Mouse (Mus musculus) midbrain, embryonic 15.5 days (tissue): Measurements from ENCODE around the gene Sec14l2. TPM values are rescaled to one million over a fixed set of nuclear protein-coding genes. Genes with fewer than 3 reads are reported as not detected.
"Not testable (repeated sequence)": the region's sequence is repeated elsewhere in the genome, so short reads cannot be mapped to it uniquely, and the experiment has no call there.

Source experiments
- ATAC-seq: fragments of 200-750 bp; cut with Nextera tagmentation; replicated peaks from 2 replicates; pipeline ENCODE4 v1.8.0; 2017; ENCODE audit warnings: moderate TSS enrichment
- H3K27ac ChIP-seq: fragments of 300-500 bp; sonication (generic); 2 replicates; pipeline ENCODE4 v1.5.1; 2015; ENCODE audit warnings: mild to moderate bottlenecking, inconsistent platforms
- H3K27me3 ChIP-seq: fragments of 300-500 bp; sonication (generic); replicated peaks from 2 replicates; pipeline ENCODE4 v1.6.1; 2015; ENCODE audit warnings: inconsistent platforms
- H3K36me3 ChIP-seq: fragments of 300-500 bp; sonication (generic); replicated peaks from 2 replicates; pipeline ENCODE4 v1.6.1; 2015; ENCODE audit warnings: inconsistent platforms
- H3K4me1 ChIP-seq: fragments of 300-500 bp; sonication (generic); 2 replicates; pipeline ENCODE4 v1.6.1; 2015; ENCODE audit warnings: inconsistent platforms
- H3K4me2 ChIP-seq: fragments of 300-500 bp; sonication (generic); 2 replicates; pipeline ENCODE4 v1.6.1; 2015; ENCODE audit warnings: inconsistent platforms, mild to moderate bottlenecking, moderate library complexity
- H3K4me3 ChIP-seq: fragments of 300-500 bp; sonication (generic); 2 replicates; pipeline ENCODE4 v1.5.1; 2015; ENCODE audit warnings: mild to moderate bottlenecking, inconsistent platforms
- H3K9ac ChIP-seq: fragments of 300-500 bp; sonication (generic); 2 replicates; pipeline ENCODE4 v1.6.1; 2015; ENCODE audit warnings: mild to moderate bottlenecking, inconsistent platforms
- H3K9me3 ChIP-seq: fragments of 300-500 bp; sonication (generic); 2 replicates; pipeline ENCODE4 v1.6.1; 2016; ENCODE audit warnings: inconsistent platforms
- WGBS: fragments of 180-500 bp; shearing (Covaris S2); methylation state at CpG from one replicate; pipeline ENCODE4 v1.1.7; 2015; ENCODE audit warnings: mixed read lengths; 5-methylcytosine and 5-hydroxymethylcytosine counted together
- polyA plus RNA-seq: library from polyadenylated mRNA; unstranded; fragments of >200 nt; fragmentation: Nextera tagmentation; extraction: Ambion mirVana; gene quantifications from 2 replicates; pipeline ENCODE4 v1.2.1, GENCODE M21; 2015

The Sec14l2 gene
- polyA plus RNA-seq, 1 experiment from 2014 or later: 4.0 TPM

DNA sequence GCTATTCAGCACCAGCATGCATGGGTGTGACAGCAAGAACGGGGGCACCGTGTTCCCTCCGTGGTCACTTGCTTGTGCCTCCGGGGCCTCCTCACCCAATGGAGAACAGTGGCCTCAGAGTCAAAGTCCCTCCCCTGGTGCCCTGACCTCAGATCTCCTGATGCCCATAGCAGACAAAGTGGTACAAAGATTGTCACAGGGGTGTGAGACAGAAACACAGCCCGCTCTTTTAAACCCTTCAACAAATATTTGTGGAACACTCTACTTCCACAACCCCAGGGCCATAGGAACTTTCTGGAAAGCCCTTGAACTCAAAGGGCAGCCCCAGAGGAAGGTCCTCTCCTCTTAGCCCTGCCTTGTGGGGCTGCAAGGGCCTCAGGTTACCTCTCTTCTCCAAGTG lies 989 bp downstream of the Sec14l2 start:
- Histone ChIP-seq H3K9ac (no peak overlapping the region), H3K4me3 (no peak overlapping the region), H3K36me3 (no peaks in the 10 kb centered on the region), H3K9me3 (no peaks in the 10 kb centered on the region), H3K4me1 (peaks cover 12% of the 10 kb centered on the region; the same call in 1 of the 2 replicates), H3K27ac (no peak overlapping the region), H3K27me3 (no peaks in the 10 kb centered on the region), H3K4me2 (no peak overlapping the region)
- no peak for ATAC-seq
- 90% methylated on average over 5 of the region's 5 CpGs for WGBS

DNA sequence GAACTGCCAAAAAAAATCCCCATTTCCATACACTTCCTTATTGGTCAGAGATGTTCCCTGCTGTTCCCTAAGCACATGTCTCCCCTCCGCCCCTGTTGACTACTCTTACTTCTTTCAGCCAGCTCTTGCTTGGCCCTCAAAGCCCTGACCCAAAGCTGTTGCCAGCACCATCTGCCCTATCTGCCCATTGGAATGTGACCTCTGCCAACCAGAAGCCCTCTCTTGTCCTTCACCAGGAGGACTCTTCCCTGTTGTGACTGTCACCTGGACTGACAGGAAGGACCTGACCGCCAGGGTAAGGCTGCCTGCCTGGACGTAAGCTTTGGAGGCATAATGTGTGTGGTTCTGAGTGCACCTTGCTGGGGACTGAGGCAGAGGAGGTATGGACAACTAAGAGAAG lies 1.5 kb downstream of the Sec14l2 start:
- peaks cover 17% of the 10 kb centered on the region; the same call in 1 of the 2 replicates for H3K4me1 ChIP-seq
- no peaks in the 10 kb centered on the region for H3K27me3 ChIP-seq
- no peaks in the 10 kb centered on the region for H3K9me3 ChIP-seq
- H3K36me3 ChIP-seq: no peaks in the 10 kb centered on the region
- no peak overlapping the region for H3K27ac ChIP-seq
- no peak overlapping the region for H3K4me3 ChIP-seq
- no peak overlapping the region for H3K9ac ChIP-seq
- 86% methylated on average over 3 of the region's 3 CpGs for WGBS
- no peak overlapping the region for H3K4me2 ChIP-seq
- ATAC-seq: no peak

- 84% methylated on average over 5 of the region's 5 CpGs for WGBS
- Histone ChIP-seq H3K9me3 (no peaks in the 10 kb centered on the region), H3K27me3 (no peaks in the 10 kb centered on the region), H3K4me3 (no peak overlapping the region), H3K4me1 (peaks cover 22% of the 10 kb centered on the region; the same call in 1 of the 2 replicates), H3K4me2 (no peak overlapping the region), H3K36me3 (no peaks in the 10 kb centered on the region), H3K27ac (no peak overlapping the region), H3K9ac (no peak overlapping the region)
- ATAC-seq: no peak
These were observed 3.6 kb downstream of the Sec14l2 start for GRCm38 (mm10) chr11:4119635-4120034.

DNA sequence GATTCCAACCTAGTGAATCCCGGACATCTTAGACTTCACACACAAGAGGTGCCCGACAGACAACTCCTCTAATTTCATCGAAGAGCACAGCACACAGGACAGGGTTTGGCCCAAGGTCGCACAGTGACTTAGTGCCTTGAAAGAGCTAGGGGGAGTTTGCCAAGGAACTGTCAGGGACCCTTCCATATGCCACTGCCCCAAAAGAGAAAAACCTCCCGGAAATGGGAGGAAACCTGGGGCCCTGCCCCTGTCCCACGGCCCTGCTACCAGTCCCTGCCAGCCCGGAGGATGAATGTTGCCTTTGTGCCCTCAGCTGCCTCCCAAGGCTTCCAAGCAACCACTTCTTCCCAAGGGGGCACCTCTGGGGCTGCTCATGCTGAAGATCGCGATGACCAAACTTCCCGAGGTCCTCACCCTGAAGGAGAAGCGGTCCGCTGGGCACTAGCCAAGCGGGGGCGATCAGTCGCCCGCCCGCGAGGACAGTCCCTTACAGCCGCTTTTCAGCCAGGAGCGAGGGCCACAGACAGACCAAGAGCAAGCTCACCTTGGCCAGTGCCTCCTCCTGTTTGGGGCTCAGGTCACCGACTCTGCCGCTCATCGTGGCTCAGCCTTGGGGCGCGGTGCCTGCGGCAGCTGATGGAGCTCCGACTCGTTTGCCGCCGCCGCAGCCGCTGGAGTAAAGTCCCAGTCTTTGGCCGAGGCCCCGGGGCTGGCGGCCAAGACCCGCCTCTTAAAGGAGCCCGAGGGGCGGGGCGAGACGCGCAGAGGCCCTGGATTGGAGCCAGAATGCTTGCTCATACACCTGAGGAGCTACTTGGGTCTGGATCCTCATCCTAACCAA lies 4.9 kb downstream of the Sec14l2 start:
- Histone ChIP-seq H3K36me3 (no peaks in the 10 kb centered on the region), H3K4me3 (peak overlapping the region; percentile 57), H3K9me3 (no peaks in the 10 kb centered on the region), H3K27me3 (no peaks in the 10 kb centered on the region), H3K9ac (peak overlapping the region; percentile 66), H3K4me2 (peak overlapping the region; percentile 87), H3K27ac (peak overlapping the region; percentile 64; the same call in 1 of the 2 replicates), H3K4me1 (peaks cover 22% of the 10 kb centered on the region; the same call in 1 of the 2 replicates)
- 2% methylated on average over 41 of the region's 41 CpGs for WGBS
- ATAC-seq: peak; percentile 70

GRCm38 (mm10) chr11:4117372-4118071 lies 5.7 kb downstream of the Sec14l2 start:
- Histone ChIP-seq H3K27ac (no peak overlapping the region), H3K9ac (peak overlapping the region; percentile 66), H3K4me3 (peak overlapping the region; percentile 57), H3K27me3 (no peaks in the 10 kb centered on the region), H3K4me1 (peaks cover 22% of the 10 kb centered on the region; the same call in 1 of the 2 replicates), H3K36me3 (no peaks in the 10 kb centered on the region), H3K4me2 (peak overlapping the region; percentile 87), H3K9me3 (no peaks in the 10 kb centered on the region)
- 0 out of 2 replicates have a peak, but pooled peaks have one; percentile 7 for ATAC-seq
- WGBS: 17% methylated on average over 3 of the region's 3 CpGs

GRCm38 (mm10) chr11:4116458-4117141 lies 6.6 kb downstream of the Sec14l2 start:
- H3K4me1 ChIP-seq: peaks cover 22% of the 10 kb centered on the region; the same call in 1 of the 2 replicates
- no peaks in the 10 kb centered on the region for H3K9me3 ChIP-seq
- no peak overlapping the region for H3K27ac ChIP-seq
- no peaks in the 10 kb centered on the region for H3K27me3 ChIP-seq
- H3K4me3 ChIP-seq: no peak overlapping the region
- no peak for ATAC-seq
- WGBS: 66% methylated on average over 11 of the region's 11 CpGs
- no peak overlapping the region for H3K9ac ChIP-seq
- H3K4me2 ChIP-seq: no peak overlapping the region; the same call in 1 of the 2 replicates
- H3K36me3 ChIP-seq: no peaks in the 10 kb centered on the region

DNA sequence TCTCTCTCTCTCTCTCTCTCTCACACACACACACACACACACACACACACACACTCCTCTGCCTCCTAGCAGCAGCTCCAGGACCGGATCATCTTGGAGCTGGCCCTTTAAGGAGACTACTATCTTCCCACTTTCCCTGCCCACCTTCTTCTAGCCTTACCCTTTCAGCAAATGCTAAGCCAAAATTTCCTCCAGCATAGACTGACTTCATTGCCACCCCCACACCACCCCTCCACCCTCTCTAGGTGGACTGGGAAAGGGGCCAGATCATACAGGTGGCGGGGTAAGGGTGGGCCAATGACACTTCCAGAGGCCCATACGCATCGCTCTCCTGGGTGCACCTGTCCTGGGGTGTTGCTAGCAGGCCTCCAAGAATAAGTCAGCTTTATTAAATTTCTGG lies 7.8 kb downstream of the Sec14l2 start:
- H3K36me3 ChIP-seq: no peaks in the 10 kb centered on the region
- no peak for ATAC-seq
- 93% methylated on average over 4 of the region's 4 CpGs for WGBS

DNA sequence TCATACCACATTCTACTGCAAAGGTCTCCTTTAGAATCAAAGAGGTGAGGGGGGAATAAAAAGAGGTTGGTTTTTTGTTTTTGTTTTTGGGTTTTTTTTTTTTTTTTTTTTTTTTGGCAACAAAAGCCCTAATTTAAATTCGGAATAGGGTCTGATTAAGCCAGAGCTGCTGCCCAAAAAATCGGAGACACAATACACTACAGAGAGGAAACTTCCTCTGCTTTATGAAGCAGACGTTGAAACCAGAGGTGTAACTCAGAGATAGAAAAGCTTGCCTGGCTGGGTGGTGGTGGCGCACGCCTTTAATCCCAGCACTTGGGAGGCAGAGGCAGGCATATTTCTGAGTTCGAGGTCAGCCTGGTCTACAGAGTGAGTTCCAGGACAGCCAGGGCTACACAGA lies 8.7 kb downstream of the Sec14l2 start:
- not testable (repeated sequence) for H3K36me3 ChIP-seq, H3K27me3 ChIP-seq, H3K4me3 ChIP-seq, ATAC-seq, H3K27ac ChIP-seq, H3K4me2 ChIP-seq, H3K9me3 ChIP-seq, H3K9ac ChIP-seq
- 76% methylated on average over 6 of the region's 6 CpGs for WGBS
- H3K4me1 ChIP-seq: peaks cover 22% of the 10 kb centered on the region; the same call in 1 of the 2 replicates

More for the DNA sequence above, 7.8 kb downstream of the Sec14l2 start:
- Histone ChIP-seq H3K4me2 (no peak overlapping the region), H3K9ac (no peak overlapping the region), H3K4me3 (no peak overlapping the region), H3K27me3 (no peaks in the 10 kb centered on the region), H3K4me1 (peaks cover 22% of the 10 kb centered on the region; the same call in 1 of the 2 replicates), H3K27ac (no peak overlapping the region), H3K9me3 (no peaks in the 10 kb centered on the region)

- Histone ChIP-seq H3K4me2 (no peak overlapping the region), H3K27me3 (no peaks in the 10 kb centered on the region), H3K4me3 (no peak overlapping the region), H3K9ac (no peak overlapping the region), H3K36me3 (no peaks in the 10 kb centered on the region), H3K9me3 (no peaks in the 10 kb centered on the region), H3K4me1 (peaks cover 22% of the 10 kb centered on the region; the same call in 1 of the 2 replicates), H3K27ac (no peak overlapping the region)
- 85% methylated on average over 6 of the region's 6 CpGs for WGBS
- no peak for ATAC-seq
These were observed 9.2 kb downstream of the Sec14l2 start for GRCm38 (mm10) chr11:4113970-4114369.

GRCm38 (mm10) chr11:4113496-4113895 lies 9.7 kb downstream of the Sec14l2 start:
- WGBS: 88% methylated on average over 4 of the region's 4 CpGs

DNA sequence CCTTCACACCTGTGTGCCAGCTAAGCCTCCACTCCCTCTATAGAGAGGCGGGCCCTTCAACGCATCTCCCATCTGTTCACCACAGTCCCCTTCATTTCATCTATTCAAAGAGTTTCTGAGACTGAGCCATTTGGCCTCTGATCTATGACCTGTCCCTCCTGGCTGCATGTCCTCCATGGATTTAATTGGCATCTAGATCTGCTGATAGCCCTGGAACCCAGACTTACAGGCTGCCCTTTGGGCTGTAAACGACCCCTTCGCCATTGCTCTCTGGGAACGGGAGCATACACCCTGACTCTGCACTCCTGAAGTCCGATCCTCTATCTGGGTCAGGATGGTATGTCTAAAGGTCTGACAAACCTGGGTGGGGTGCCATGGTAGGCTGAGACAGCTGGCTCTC lies 10.4 kb downstream of the Sec14l2 start:
- H3K36me3 ChIP-seq: no peaks in the 10 kb centered on the region

More at GRCm38 (mm10) chr11:4113496-4113895, 9.7 kb downstream of the Sec14l2 start:
- H3K27ac ChIP-seq: no peak overlapping the region
- H3K4me2 ChIP-seq: no peak overlapping the region
- no peaks in the 10 kb centered on the region for H3K9me3 ChIP-seq
- no peak overlapping the region for H3K4me3 ChIP-seq
- H3K27me3 ChIP-seq: no peaks in the 10 kb centered on the region
- no peak overlapping the region for H3K9ac ChIP-seq
- H3K36me3 ChIP-seq: no peaks in the 10 kb centered on the region
- peaks cover 22% of the 10 kb centered on the region; the same call in 1 of the 2 replicates for H3K4me1 ChIP-seq
- ATAC-seq: no peak

DNA sequence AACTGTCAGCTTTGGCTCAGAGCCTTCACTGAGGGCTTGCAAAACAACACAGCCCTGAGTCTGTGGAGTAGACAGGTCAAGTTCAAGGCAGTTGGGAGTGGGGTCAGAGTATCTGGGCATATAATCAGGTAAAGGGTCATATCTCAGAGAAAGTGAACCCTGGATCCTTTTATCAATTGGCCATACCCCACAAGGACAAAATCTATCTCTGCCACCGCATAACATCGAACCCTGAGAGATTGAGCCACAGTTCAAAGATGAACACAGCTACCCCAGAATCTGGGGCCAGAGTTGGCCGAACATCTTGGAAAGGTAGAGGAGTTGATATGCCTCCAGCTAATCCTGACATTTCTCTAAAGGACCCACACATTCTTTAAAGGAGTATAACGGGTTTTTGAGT lies 11.2 kb downstream of the Sec14l2 start:
- H3K4me2 ChIP-seq: no peak overlapping the region
- no peaks in the 10 kb centered on the region for H3K36me3 ChIP-seq
- H3K9me3 ChIP-seq: no peaks in the 10 kb centered on the region
- H3K4me3 ChIP-seq: no peak overlapping the region
- no peaks in the 10 kb centered on the region for H3K27me3 ChIP-seq
- WGBS: 89% methylated on average over 4 of the region's 4 CpGs
- H3K4me1 ChIP-seq: 0 out of 2 replicates have a peak, but pooled peaks cover 8% of the 10 kb centered on the region
- no peak for ATAC-seq
- H3K27ac ChIP-seq: no peak overlapping the region
- no peak overlapping the region for H3K9ac ChIP-seq

More for the DNA sequence above, 10.4 kb downstream of the Sec14l2 start:
- Histone ChIP-seq H3K27me3 (no peaks in the 10 kb centered on the region), H3K9ac (no peak overlapping the region), H3K27ac (no peak overlapping the region), H3K4me3 (no peak overlapping the region), H3K4me1 (peaks cover 16% of the 10 kb centered on the region; the same call in 1 of the 2 replicates), H3K4me2 (no peak overlapping the region), H3K9me3 (no peaks in the 10 kb centered on the region)
- ATAC-seq: no peak
- WGBS: 90% methylated on average over 6 of the region's 6 CpGs
